Mouse (Mus musculus): ENCODE measurements at regions not wholly inside any gene's neighbourhood (a gene's known extent, or its start where the extent isn't known, plus 50 kb on each side); places are given as distances from the start of the nearest gene placed in this dataset.

DNA sequence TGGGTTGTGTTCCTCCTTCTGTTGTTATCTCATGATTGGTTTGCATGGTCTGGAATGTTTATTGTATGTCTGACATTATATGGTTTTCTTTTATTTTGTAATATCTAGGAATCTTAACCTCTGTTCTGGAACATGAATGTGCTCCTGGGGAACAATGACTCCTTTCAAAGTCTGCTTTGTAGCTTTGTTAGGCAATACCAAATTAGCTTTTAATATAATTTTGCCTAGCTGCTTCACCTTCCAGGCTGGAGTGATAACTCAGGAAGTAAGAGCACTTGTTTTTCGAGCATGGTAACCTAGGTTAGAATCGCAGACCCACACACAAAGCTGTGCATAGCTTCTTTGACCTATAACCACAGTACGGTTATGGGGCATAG is 199.4 kb upstream of the Mmadhc start:
- TF ChIP-seq POLR2A (IDR thresholded peaks at IDR 0.05; ENCODE audit: insufficient read depth, low read depth, low read length): no peak
- TF ChIP-seq CTCF (IDR thresholded peaks at IDR 0.05; ENCODE audit: insufficient read depth, low read depth, low read length): no peak

DNA sequence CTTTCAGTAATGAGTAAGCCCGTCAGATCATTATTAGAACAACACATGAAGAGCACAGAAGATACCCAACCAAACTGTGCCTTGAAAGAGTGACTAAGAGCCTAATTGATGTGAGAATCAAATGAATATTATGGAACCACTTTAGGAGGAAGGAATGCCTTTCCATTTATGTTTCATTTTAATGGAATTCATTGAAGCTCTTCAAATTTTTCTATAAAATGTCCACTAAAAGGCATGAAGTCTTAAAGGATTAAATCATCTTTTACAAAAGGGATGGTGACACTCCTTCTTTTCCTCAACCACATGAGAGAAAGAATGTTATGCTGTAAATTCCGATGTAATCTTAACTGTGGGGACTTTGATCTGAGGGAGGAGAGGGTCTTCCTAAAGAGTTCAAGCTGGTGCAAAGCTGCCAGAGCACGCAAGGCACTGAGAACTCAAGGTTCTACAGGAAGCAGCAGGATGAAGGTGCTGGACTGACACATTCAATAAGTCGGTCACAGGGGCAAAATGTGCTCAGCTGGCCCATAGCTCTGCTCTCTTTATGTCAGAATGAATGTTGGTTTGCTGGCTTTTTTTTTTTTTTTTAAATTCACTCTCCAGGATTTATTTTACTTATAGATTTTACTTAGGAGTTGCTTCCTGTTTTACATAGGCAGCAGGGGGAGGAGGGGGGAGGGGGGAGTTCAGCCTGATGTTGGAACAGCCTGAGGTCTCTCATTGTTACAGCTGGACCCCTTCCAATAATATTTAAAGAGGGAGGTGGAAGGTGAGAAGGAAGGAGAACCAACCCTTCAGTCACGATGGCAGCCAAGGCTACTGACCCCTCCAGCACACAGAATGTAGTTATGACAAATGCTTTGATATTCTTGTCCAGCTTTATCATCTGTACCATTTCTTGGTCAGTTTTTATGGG is 198.8 kb upstream of the Mmadhc start:
- TF ChIP-seq POLR2A (IDR thresholded peaks at IDR 0.05; ENCODE audit: insufficient read depth, low read depth, low read length) (no peak), CTCF (IDR thresholded peaks at IDR 0.05; ENCODE audit: insufficient read depth, low read depth, low read length) (no peak)
- Histone ChIP-seq H3K4me1 (ENCODE audit: control insufficient read depth, insufficient read depth, low read length) (no peaks in the 10 kb centered on the region), H3K27ac (ENCODE audit: insufficient read depth, low read depth, low read length) (no peak overlapping the region), H3K4me3 (ENCODE audit: insufficient read depth, low read depth, low read length) (no peak overlapping the region)
- 89% methylated on average over 5 of the region's 5 CpGs for WGBS

More for the DNA sequence above, 199.4 kb upstream of the Mmadhc start:
- no peak overlapping the region for H3K4me3 ChIP-seq (ENCODE audit: insufficient read depth, low read depth, low read length)
- WGBS: 92% methylated on average over 3 of the region's 3 CpGs
- no peak overlapping the region for H3K27ac ChIP-seq (ENCODE audit: insufficient read depth, low read depth, low read length)
- H3K4me1 ChIP-seq (ENCODE audit: control insufficient read depth, insufficient read depth, low read length): no peaks in the 10 kb centered on the region

DNA sequence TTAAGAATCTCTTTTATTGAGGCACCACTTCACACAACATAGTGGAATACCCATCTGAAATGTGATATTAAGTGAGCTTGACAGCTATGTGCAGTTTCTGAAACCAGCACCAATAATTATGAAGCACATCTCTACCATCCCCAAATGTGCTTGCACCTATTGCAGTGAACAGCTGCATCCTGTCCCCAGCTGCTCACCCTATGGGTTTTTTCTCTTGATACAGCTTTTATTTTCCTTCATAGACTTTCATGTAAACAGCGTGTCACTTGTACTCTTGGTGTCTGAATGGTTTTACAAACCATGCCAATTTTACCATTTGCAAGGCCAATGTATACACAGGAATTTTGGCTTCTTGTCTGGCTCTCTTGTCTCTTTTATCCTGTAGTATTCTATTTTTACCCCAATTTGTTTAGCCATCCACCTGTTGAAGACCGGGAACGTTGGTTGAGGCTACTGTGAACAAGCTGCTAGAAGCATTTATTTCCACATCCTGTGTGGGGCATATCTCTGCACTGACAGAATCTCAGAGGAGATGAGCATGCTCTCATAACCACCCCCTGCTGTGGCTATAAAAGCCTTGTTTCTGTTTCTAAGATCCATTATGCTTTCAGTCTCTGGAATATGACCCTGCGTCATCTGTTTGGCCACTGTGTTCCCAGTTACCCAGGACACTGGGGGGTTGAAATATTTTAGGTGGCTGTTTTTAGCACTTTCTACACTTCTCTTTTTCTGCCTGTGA is 197.2 kb upstream of the Mmadhc start:
- no peak overlapping the region for H3K27ac ChIP-seq (ENCODE audit: insufficient read depth, low read depth, low read length)
- no peaks in the 10 kb centered on the region for H3K4me1 ChIP-seq (ENCODE audit: control insufficient read depth, insufficient read depth, low read length)
- H3K4me3 ChIP-seq (ENCODE audit: insufficient read depth, low read depth, low read length): no peak overlapping the region
- no peak for TF ChIP-seq POLR2A (IDR thresholded peaks at IDR 0.05; ENCODE audit: insufficient read depth, low read depth, low read length)
- WGBS: 71% methylated on average over 4 of the region's 4 CpGs

DNA sequence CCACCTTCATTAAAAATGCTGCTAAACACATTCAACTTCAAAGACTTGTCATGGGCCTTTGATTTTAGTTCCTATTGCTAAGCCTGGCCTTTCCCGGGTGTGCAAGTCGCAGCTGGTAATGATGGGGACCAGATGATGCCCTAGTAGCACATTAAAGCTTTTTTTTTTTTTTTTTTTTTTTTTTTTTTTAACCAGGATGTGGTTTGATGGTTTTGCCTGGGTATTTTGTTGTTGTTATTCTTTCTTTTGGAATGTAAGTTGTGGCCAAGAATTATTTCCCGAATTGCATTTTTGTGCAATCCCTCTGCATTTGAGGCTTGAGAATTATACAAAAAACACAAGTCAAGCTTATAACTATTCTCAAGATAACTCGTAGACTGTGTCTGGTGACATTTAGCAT is 167.2 kb upstream of the Mmadhc start:
- Histone ChIP-seq H3K4me3 (ENCODE audit: insufficient read depth, low read depth, low read length) (no peak overlapping the region), H3K27ac (ENCODE audit: insufficient read depth, low read depth, low read length) (no peak overlapping the region), H3K4me1 (ENCODE audit: control insufficient read depth, insufficient read depth, low read length) (no peaks in the 10 kb centered on the region)
- TF ChIP-seq POLR2A (IDR thresholded peaks at IDR 0.05; ENCODE audit: insufficient read depth, low read depth, low read length): no peak
- TF ChIP-seq CTCF (IDR thresholded peaks at IDR 0.05; ENCODE audit: insufficient read depth, low read depth, low read length): no peak
- 81% methylated on average over 4 of the region's 4 CpGs for WGBS

DNA sequence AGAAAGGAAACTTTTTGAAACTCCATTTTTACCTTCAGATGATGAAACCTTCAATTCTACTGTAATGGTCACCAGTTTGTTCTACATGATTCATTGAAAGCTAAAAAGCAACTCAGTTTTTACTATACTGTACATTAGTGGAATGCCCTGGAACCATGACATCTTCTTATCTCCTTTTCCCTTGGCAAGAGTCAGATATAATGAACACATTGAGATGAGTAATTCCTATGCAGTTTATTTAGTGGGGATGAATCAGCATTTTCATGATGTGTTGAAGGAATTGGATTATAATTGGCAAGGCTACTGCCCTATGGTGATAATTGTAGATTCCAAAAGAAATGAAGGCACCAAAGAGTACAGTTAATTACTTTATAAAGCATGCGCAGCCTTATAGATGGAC is 165.8 kb upstream of the Mmadhc start:
- WGBS: 100% methylated on average over 1 of the region's 1 CpGs
- H3K4me3 ChIP-seq (ENCODE audit: insufficient read depth, low read depth, low read length): no peak overlapping the region
- no peaks in the 10 kb centered on the region for H3K4me1 ChIP-seq (ENCODE audit: control insufficient read depth, insufficient read depth, low read length)
- TF ChIP-seq POLR2A (IDR thresholded peaks at IDR 0.05; ENCODE audit: insufficient read depth, low read depth, low read length) (no peak), CTCF (IDR thresholded peaks at IDR 0.05; ENCODE audit: insufficient read depth, low read depth, low read length) (no peak)
- H3K27ac ChIP-seq (ENCODE audit: insufficient read depth, low read depth, low read length): no peak overlapping the region

DNA sequence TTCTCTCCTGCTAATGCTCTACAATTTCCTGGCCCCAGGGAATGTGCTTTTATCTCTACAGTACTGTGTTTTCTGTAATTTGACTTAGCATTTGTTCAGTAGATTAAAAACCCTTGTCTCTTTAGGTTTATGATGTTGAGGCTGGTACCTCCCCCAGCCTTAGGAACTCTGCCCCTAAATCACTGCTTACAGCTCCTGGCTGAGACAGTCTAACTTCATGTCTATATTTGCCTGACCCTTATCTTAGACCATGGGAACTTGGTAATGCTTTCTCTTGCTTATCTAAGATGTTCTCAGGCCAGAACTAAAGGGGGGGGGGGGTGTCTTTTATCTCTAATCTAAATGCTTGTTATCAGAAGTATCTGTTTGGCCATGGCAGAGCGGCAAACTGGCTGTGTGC is 160.1 kb upstream of the Mmadhc start:
- Histone ChIP-seq H3K4me1 (ENCODE audit: control insufficient read depth, insufficient read depth, low read length) (no peaks in the 10 kb centered on the region), H3K4me3 (ENCODE audit: insufficient read depth, low read depth, low read length) (no peak overlapping the region), H3K27ac (ENCODE audit: insufficient read depth, low read depth, low read length) (no peak overlapping the region)
- no peak for TF ChIP-seq CTCF (IDR thresholded peaks at IDR 0.05; ENCODE audit: insufficient read depth, low read depth, low read length)
- TF ChIP-seq POLR2A (IDR thresholded peaks at IDR 0.05; ENCODE audit: insufficient read depth, low read depth, low read length): no peak
- WGBS: 97% methylated on average over 1 of the region's 1 CpGs

DNA sequence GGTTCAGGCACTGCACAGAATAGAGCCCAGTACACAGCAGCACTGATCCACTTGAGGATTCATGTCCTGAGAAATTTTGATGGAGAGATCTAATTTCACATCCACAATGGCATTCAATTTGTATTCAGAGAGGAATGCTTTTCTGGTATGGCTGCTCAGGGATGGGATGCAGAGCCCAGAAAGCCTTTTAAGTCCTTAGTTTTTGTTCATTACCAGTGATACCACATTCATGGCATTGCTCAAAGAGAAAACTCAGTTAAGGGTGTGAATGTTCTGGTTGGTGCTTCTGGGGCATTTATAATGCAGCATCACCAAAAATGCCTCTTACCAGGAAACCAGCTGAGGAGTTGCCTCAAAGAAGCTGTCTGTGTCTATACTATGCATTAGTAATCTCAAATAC is 151.5 kb upstream of the Mmadhc start:
- H3K27ac ChIP-seq (ENCODE audit: insufficient read depth, low read depth, low read length): no peak overlapping the region

DNA sequence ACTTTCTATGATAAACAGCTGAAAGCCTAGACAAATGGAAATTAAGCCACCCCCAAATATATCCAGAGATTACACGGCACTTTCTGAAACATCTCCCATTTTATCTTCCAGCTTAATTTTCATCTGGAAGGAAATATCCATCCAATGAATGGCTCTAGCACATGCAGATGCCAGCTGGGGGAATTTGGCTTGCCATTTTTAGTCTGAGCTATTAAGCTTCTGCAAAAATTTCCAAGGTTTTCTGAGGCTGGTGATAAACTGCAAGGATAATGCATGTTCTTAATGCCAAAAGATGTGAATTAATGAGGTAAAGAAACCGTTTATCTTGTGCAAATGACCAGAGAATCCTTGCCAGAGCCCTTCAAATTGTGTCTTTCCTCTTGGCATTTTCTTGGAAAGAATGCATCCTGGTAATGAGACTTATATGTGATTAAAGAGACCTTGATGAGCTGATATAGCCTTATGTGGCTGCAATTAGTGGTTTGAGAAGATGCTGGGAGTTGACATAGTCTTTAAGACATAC is 149.4 kb upstream of the Mmadhc start:
- no peak for TF ChIP-seq POLR2A (IDR thresholded peaks at IDR 0.05; ENCODE audit: insufficient read depth, low read depth, low read length)
- no peak for TF ChIP-seq CTCF (IDR thresholded peaks at IDR 0.05; ENCODE audit: insufficient read depth, low read depth, low read length)
- Histone ChIP-seq H3K27ac (ENCODE audit: insufficient read depth, low read depth, low read length) (no peak overlapping the region), H3K4me1 (ENCODE audit: control insufficient read depth, insufficient read depth, low read length) (no peaks in the 10 kb centered on the region), H3K4me3 (ENCODE audit: insufficient read depth, low read depth, low read length) (no peak overlapping the region)
- 39% methylated on average over 2 of the region's 2 CpGs for WGBS

More for the DNA sequence above, 151.5 kb upstream of the Mmadhc start:
- H3K4me1 ChIP-seq (ENCODE audit: control insufficient read depth, insufficient read depth, low read length): no peaks in the 10 kb centered on the region
- no peak for TF ChIP-seq CTCF (IDR thresholded peaks at IDR 0.05; ENCODE audit: insufficient read depth, low read depth, low read length)
- no peak for TF ChIP-seq POLR2A (IDR thresholded peaks at IDR 0.05; ENCODE audit: insufficient read depth, low read depth, low read length)
- no peak overlapping the region for H3K4me3 ChIP-seq (ENCODE audit: insufficient read depth, low read depth, low read length)

DNA sequence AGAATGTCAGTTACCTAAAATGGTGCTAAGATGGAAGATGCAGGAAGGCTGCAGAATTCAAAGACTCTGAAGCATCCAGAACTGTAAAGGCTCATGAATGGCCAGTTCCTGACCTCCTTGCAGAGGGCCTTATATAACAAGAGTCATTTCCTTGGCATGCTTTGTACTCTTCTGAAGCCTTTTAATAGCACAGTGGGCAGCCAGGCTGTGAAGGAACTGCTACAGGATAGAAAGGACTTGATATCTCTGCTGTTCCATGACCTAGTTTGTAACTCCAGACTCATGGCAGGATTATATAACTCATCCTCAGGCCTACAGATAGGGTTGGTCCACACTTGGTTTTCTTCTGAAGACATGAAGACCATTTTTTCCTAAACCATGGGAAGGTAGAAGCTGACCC is 143.7 kb upstream of the Mmadhc start:
- Histone ChIP-seq H3K27ac (ENCODE audit: insufficient read depth, low read depth, low read length) (no peak overlapping the region), H3K4me3 (ENCODE audit: insufficient read depth, low read depth, low read length) (no peak overlapping the region), H3K4me1 (ENCODE audit: control insufficient read depth, insufficient read depth, low read length) (no peaks in the 10 kb centered on the region)
- TF ChIP-seq POLR2A (IDR thresholded peaks at IDR 0.05; ENCODE audit: insufficient read depth, low read depth, low read length): no peak
- no peak for TF ChIP-seq CTCF (IDR thresholded peaks at IDR 0.05; ENCODE audit: insufficient read depth, low read depth, low read length)
